Mouse (Mus musculus): ENCODE data around the gene Golm1. TPM values are rescaled to one million over a fixed set of nuclear protein-coding genes. Genes with fewer than 3 reads are reported as not detected.

Gene Golm1
- total RNA-seq, 1 experiment = 93.8 TPM

- DNase-seq (ENCODE audit: low read depth, low spot score) = no peak
- TF ChIP-seq MAFK (IDR thresholded peaks at IDR 0.05; ENCODE audit: insufficient read depth, low read depth, low read length) (no peak), HCFC1 (IDR thresholded peaks at IDR 0.05; ENCODE audit: borderline replicate concordance, insufficient read depth, low read length) (no peak), ZNF384 (IDR thresholded peaks at IDR 0.05; ENCODE audit: low read depth, low read length) (no peak), CHD2 (IDR thresholded peaks at IDR 0.05; ENCODE audit: low read depth, low read length) (no peak), ZC3H11A (IDR thresholded peaks at IDR 0.05; ENCODE audit: borderline replicate concordance, low read depth, low read length) (no peak)
- Histone ChIP-seq H3K4me1 (ENCODE audit: control insufficient read depth in 2 of 2, insufficient read depth in 2 of 2, low read length in 2 of 2, poor library complexity in 1 of 2) (peaks cover 0 to 2% of the 10 kb centered on the region in 2 experiments; a peak in 2 of 4 replicates), H3K9me3 (ENCODE audit: control insufficient read depth, insufficient read depth, low read depth, low read length) (no peaks in the 10 kb centered on the region), H3K4me3 (ENCODE audit: insufficient read depth in 1 of 2, low read depth in 1 of 2, low read length in 2 of 2, poor library complexity in 1 of 2, severe bottlenecking in 1 of 2) (no peak overlapping the region), H3K9ac (ENCODE audit: insufficient read depth, low read depth, low read length, poor library complexity, severe bottlenecking) (no peak overlapping the region), H3K27ac (ENCODE audit: insufficient read depth, low read depth, low read length, poor library complexity, severe bottlenecking) (no peak overlapping the region), H3K36me3 (ENCODE audit: control insufficient read depth, insufficient read depth, low read length, poor library complexity, severe bottlenecking) (no peaks in the 10 kb centered on the region)
- in situ Hi-C loops (cut with MboI; ENCODE audit: low sequenced_read_pairs in 2 of 2, unreplicated experiment in 2 of 2) = no loop called here
These were observed 14.2 kb upstream of the Golm1 start for GRCm38 (mm10) chr13:59689843-59690242.

- H3K4me1 ChIP-seq (ENCODE audit: control insufficient read depth in 2 of 2, insufficient read depth in 2 of 2, low read length in 2 of 2, poor library complexity in 1 of 2) = peaks cover 0 to 2% of the 10 kb centered on the region in 2 experiments; a peak in 2 of 4 replicates
- DNase-seq (ENCODE audit: low read depth, low spot score) = no peak
- H3K9ac ChIP-seq (ENCODE audit: insufficient read depth, low read depth, low read length, poor library complexity, severe bottlenecking) = no peak overlapping the region
- no peak overlapping the region for H3K27ac ChIP-seq (ENCODE audit: insufficient read depth, low read depth, low read length, poor library complexity, severe bottlenecking)
- TF ChIP-seq MAFK (IDR thresholded peaks at IDR 0.05; ENCODE audit: insufficient read depth, low read depth, low read length) = no peak
- TF ChIP-seq ZNF384 (IDR thresholded peaks at IDR 0.05; ENCODE audit: low read depth, low read length) = no peak
- TF ChIP-seq HCFC1 (IDR thresholded peaks at IDR 0.05; ENCODE audit: borderline replicate concordance, insufficient read depth, low read length) = no peak
- no peak for TF ChIP-seq CHD2 (IDR thresholded peaks at IDR 0.05; ENCODE audit: low read depth, low read length)
- in situ Hi-C loops (cut with MboI; ENCODE audit: low sequenced_read_pairs in 2 of 2, unreplicated experiment in 2 of 2) = no loop called here
- H3K9me3 ChIP-seq (ENCODE audit: control insufficient read depth, insufficient read depth, low read depth, low read length) = no peaks in the 10 kb centered on the region
- no peaks in the 10 kb centered on the region for H3K36me3 ChIP-seq (ENCODE audit: control insufficient read depth, insufficient read depth, low read length, poor library complexity, severe bottlenecking)
- no peak overlapping the region for H3K4me3 ChIP-seq (ENCODE audit: insufficient read depth in 1 of 2, low read depth in 1 of 2, low read length in 2 of 2, poor library complexity in 1 of 2, severe bottlenecking in 1 of 2)
These were observed 13.7 kb upstream of the Golm1 start for GRCm38 (mm10) chr13:59689313-59689712.

- H3K27ac ChIP-seq (ENCODE audit: insufficient read depth, low read depth, low read length, poor library complexity, severe bottlenecking) = no peak overlapping the region
- no peaks in the 10 kb centered on the region for H3K9me3 ChIP-seq (ENCODE audit: control insufficient read depth, insufficient read depth, low read depth, low read length)
- no peak overlapping the region for H3K9ac ChIP-seq (ENCODE audit: insufficient read depth, low read depth, low read length, poor library complexity, severe bottlenecking)
- H3K4me1 ChIP-seq (ENCODE audit: control insufficient read depth in 2 of 2, insufficient read depth in 2 of 2, low read length in 2 of 2, poor library complexity in 1 of 2) = peaks cover 0 to 2% of the 10 kb centered on the region in 2 experiments; a peak in 2 of 4 replicates
- DNase-seq (ENCODE audit: low read depth, low spot score) = no peak
- no peaks in the 10 kb centered on the region for H3K36me3 ChIP-seq (ENCODE audit: control insufficient read depth, insufficient read depth, low read length, poor library complexity, severe bottlenecking)
- in situ Hi-C loops (cut with MboI; ENCODE audit: low sequenced_read_pairs in 2 of 2, unreplicated experiment in 2 of 2) = no loop called here
- TF ChIP-seq HCFC1 (IDR thresholded peaks at IDR 0.05; ENCODE audit: borderline replicate concordance, insufficient read depth, low read length) (no peak), ZC3H11A (IDR thresholded peaks at IDR 0.05; ENCODE audit: borderline replicate concordance, low read depth, low read length) (no peak), ZNF384 (IDR thresholded peaks at IDR 0.05; ENCODE audit: low read depth, low read length) (no peak), MAFK (IDR thresholded peaks at IDR 0.05; ENCODE audit: insufficient read depth, low read depth, low read length) (no peak), CHD2 (IDR thresholded peaks at IDR 0.05; ENCODE audit: low read depth, low read length) (no peak)
- no peak overlapping the region for H3K4me3 ChIP-seq (ENCODE audit: insufficient read depth in 1 of 2, low read depth in 1 of 2, low read length in 2 of 2, poor library complexity in 1 of 2, severe bottlenecking in 1 of 2)
These were observed 12.7 kb upstream of the Golm1 start for GRCm38 (mm10) chr13:59688338-59688770.

- Histone ChIP-seq H3K27ac (ENCODE audit: insufficient read depth, low read depth, low read length, poor library complexity, severe bottlenecking) (no peak overlapping the region), H3K4me1 (ENCODE audit: control insufficient read depth in 2 of 2, insufficient read depth in 2 of 2, low read length in 2 of 2, poor library complexity in 1 of 2) (peaks cover under 1 to 4% of the 10 kb centered on the region in 2 experiments; a peak in 3 of 4 replicates), H3K9me3 (ENCODE audit: control insufficient read depth, insufficient read depth, low read depth, low read length) (no peaks in the 10 kb centered on the region), H3K36me3 (ENCODE audit: control insufficient read depth, insufficient read depth, low read length, poor library complexity, severe bottlenecking) (no peaks in the 10 kb centered on the region), H3K9ac (ENCODE audit: insufficient read depth, low read depth, low read length, poor library complexity, severe bottlenecking) (no peak overlapping the region), H3K4me3 (ENCODE audit: insufficient read depth in 1 of 2, low read depth in 1 of 2, low read length in 2 of 2, poor library complexity in 1 of 2, severe bottlenecking in 1 of 2) (no peak overlapping the region)
- TF ChIP-seq HCFC1 (IDR thresholded peaks at IDR 0.05; ENCODE audit: borderline replicate concordance, insufficient read depth, low read length) (no peak), ZNF384 (IDR thresholded peaks at IDR 0.05; ENCODE audit: low read depth, low read length) (no peak), MAFK (IDR thresholded peaks at IDR 0.05; ENCODE audit: insufficient read depth, low read depth, low read length) (no peak), ZC3H11A (IDR thresholded peaks at IDR 0.05; ENCODE audit: borderline replicate concordance, low read depth, low read length) (no peak), CHD2 (IDR thresholded peaks at IDR 0.05; ENCODE audit: low read depth, low read length) (no peak)
- no peak for DNase-seq (ENCODE audit: low read depth, low spot score)
- in situ Hi-C loops (cut with MboI; ENCODE audit: low sequenced_read_pairs in 2 of 2, unreplicated experiment in 2 of 2) = no loop called here
These were observed 9.6 kb upstream of the Golm1 start for GRCm38 (mm10) chr13:59685236-59685635.

GRCm38 (mm10) chr13:59682629-59683028 is 7.0 kb upstream of the Golm1 start:
- in situ Hi-C loops (cut with MboI; ENCODE audit: low sequenced_read_pairs in 2 of 2, unreplicated experiment in 2 of 2) = no loop called here
- TF ChIP-seq ZNF384 (IDR thresholded peaks at IDR 0.05; ENCODE audit: low read depth, low read length) (no peak), MAFK (IDR thresholded peaks at IDR 0.05; ENCODE audit: insufficient read depth, low read depth, low read length) (no peak), HCFC1 (IDR thresholded peaks at IDR 0.05; ENCODE audit: borderline replicate concordance, insufficient read depth, low read length) (no peak), ZC3H11A (IDR thresholded peaks at IDR 0.05; ENCODE audit: borderline replicate concordance, low read depth, low read length) (no peak), CHD2 (IDR thresholded peaks at IDR 0.05; ENCODE audit: low read depth, low read length) (no peak)

More at GRCm38 (mm10) chr13:59682629-59683028, 7.0 kb upstream of the Golm1 start:
- H3K4me1 ChIP-seq (ENCODE audit: control insufficient read depth in 2 of 2, insufficient read depth in 2 of 2, low read length in 2 of 2, poor library complexity in 1 of 2) = peaks cover 6 to 14% of the 10 kb centered on the region in 2 experiments
- H3K9me3 ChIP-seq (ENCODE audit: control insufficient read depth, insufficient read depth, low read depth, low read length) = no peaks in the 10 kb centered on the region
- no peak overlapping the region for H3K4me3 ChIP-seq (ENCODE audit: insufficient read depth in 1 of 2, low read depth in 1 of 2, low read length in 2 of 2, poor library complexity in 1 of 2, severe bottlenecking in 1 of 2)
- DNase-seq (ENCODE audit: low read depth, low spot score) = no peak
- H3K36me3 ChIP-seq (ENCODE audit: control insufficient read depth, insufficient read depth, low read length, poor library complexity, severe bottlenecking) = no peaks in the 10 kb centered on the region
- H3K9ac ChIP-seq (ENCODE audit: insufficient read depth, low read depth, low read length, poor library complexity, severe bottlenecking) = no peak overlapping the region
- H3K27ac ChIP-seq (ENCODE audit: insufficient read depth, low read depth, low read length, poor library complexity, severe bottlenecking) = no peak overlapping the region

Data from ES-E14 (cell line).